Mouse (Mus musculus): ENCODE data around the gene Gtpbp1. TPM values are rescaled to one million over a fixed set of nuclear protein-coding genes. Genes with fewer than 3 reads are reported as not detected.

Gene Gtpbp1
- total RNA-seq (2023): 10 to 100 TPM; 69.7 to 81.8 TPM

GRCm38 (mm10) chr15:79690426-79691022 is at the start of gene Gtpbp1:
Gene Gtpbp1 (plus strand): TSS chr15:79690845.

GRCm38 (mm10) chr15:79658531-79659375 is 31.9 kb upstream of the Gtpbp1 start, which contains the start of the genes Fam227a and Cby1:
Gene Fam227a (minus strand): TSS chr15:79658956.
Gene Cby1 (plus strand): TSS chr15:79659199.

GRCm38 (mm10) chr15:79670249-79670971 is 20.2 kb upstream of the Gtpbp1 start, which contains the start of gene Tomm22:
Gene Tomm22 (plus strand): TSS chr15:79670861.

GRCm38 (mm10) chr15:79687646-79688267 is 2.9 kb upstream of the Gtpbp1 start, which contains the start of gene Josd1:
Gene Josd1 (minus strand): TSS chr15:79687919.

GRCm38 (mm10) chr15:79741921-79742705 is 51.5 kb downstream of the Gtpbp1 start, which contains the start of gene Sun2:
Gene Sun2 (minus strand): TSS chr15:79742536.

Other genes starting within 250 kb of the Gtpbp1 start
- 10 to 100 TPM; 25.2 to 39.6 TPM for gene Csnk1e, start 235.3 kb upstream of the Gtpbp1 start, total RNA-seq (2023)
- gene Kcnj4, start 185.6 kb upstream of the Gtpbp1 start, total RNA-seq (2023): not detected
- not detected for gene Kdelr3, start 174.4 kb upstream of the Gtpbp1 start, total RNA-seq (2023)
- 100 to 1,000 TPM; 438 to 445 TPM for gene Ddx17, start 144.1 kb upstream of the Gtpbp1 start, total RNA-seq (2023)
- gene Dmc1, start 85.7 kb upstream of the Gtpbp1 start, total RNA-seq (2023): not detected
- gene Fam227a, start 31.9 kb upstream of the Gtpbp1 start, total RNA-seq (2023): 1 to 10 TPM; 3.3 to 3.6 TPM
- gene Cby1, start 31.6 kb upstream of the Gtpbp1 start, total RNA-seq (2023): 1 to 10 TPM; 6.8 to 8.3 TPM
- 100 to 1,000 TPM; 105 to 109 TPM for gene Tomm22, start 20.0 kb upstream of the Gtpbp1 start, total RNA-seq (2023)
- 10 to 100 TPM; 23.9 to 33.6 TPM for gene Josd1, start 2.9 kb upstream of the Gtpbp1 start, total RNA-seq (2023)
- 100 to 1,000 TPM; 349 to 351 TPM for gene Sun2, start 51.7 kb downstream of the Gtpbp1 start, total RNA-seq (2023)
- 10 to 100 TPM in 1 of 2 experiments, 1 to 10 TPM in 1; 7.8 to 11.4 TPM for gene Dnal4, start 87.0 kb downstream of the Gtpbp1 start, total RNA-seq (2023)
- gene Nptxr, start 113.9 kb downstream of the Gtpbp1 start, total RNA-seq (2023): under 1 TPM; 0.15 TPM
- gene Npcd, start 143.4 kb downstream of the Gtpbp1 start, total RNA-seq (2023): not detected
- 10 to 100 TPM; 12.5 to 15.8 TPM for gene Cbx6, start 143.8 kb downstream of the Gtpbp1 start, total RNA-seq (2023)
- gene Apobec3, start 200.8 kb downstream of the Gtpbp1 start, total RNA-seq (2023): 100 to 1,000 TPM; 396 to 482 TPM

Data from B cell, adult 67 days (primary cell).